Mouse (Mus musculus) heart, postnatal 10 days (tissue): ENCODE results near the gene Nif3l1. TPM values are rescaled to one million over a fixed set of nuclear protein-coding genes. Genes with fewer than 3 reads are reported as not detected.

Source experiments
- DNase-seq, 2 experiments: peaks; one replicate each; pipeline ENCODE4 v3.0.0; 2021
- intact Hi-C: fragments of 180-260 bp; cut with DNase I; formaldehyde crosslinking; loops from one replicate; pipeline ENCODE4 v1.15.1; 2025
- total RNA-seq, 2 experiments: library from RNA; stranded (reverse); gene quantifications; 2 replicates each; pipeline ENCODE4 v1.2.3; 2021

Nif3l1 gene
- 10 to 100 TPM; 15.1 to 15.8 TPM for total RNA-seq

- peak; percentile 91 to 92 for DNase-seq
- intact Hi-C loops, result no loop called here
Measured at GRCm38 (mm10) chr1:58445143-58445722, at the start of gene Nif3l1, which contains the start of gene Ppil3. Gene Nif3l1 (plus strand): TSS chr1:58445151. Gene Ppil3 (minus strand): TSS chr1:58445486.

- intact Hi-C loops, result loop anchor here (10.0 kb wide), 1 partner anchor 91 kb away; no protein-coding TSS in a partner anchor
- DNase-seq, result no peak
Measured at GRCm38 (mm10) chr1:58395341-58395740, 49.6 kb upstream of the Nif3l1 start.

- intact Hi-C loops, result loop anchor here (10.0 kb wide), 1 partner anchor 91 kb away; no protein-coding TSS in a partner anchor
- no peak for DNase-seq
Measured at GRCm38 (mm10) chr1:58396179-58396578, 48.8 kb upstream of the Nif3l1 start.

- DNase-seq, result no peak
- intact Hi-C loops, result loop anchor here (2.0 to 10.0 kb wide), 2 partner anchors 15 to 93 kb away; no protein-coding TSS in a partner anchor
Measured at GRCm38 (mm10) chr1:58397731-58398130, 47.2 kb upstream of the Nif3l1 start.

- intact Hi-C loops, result no loop called here
- no peak for DNase-seq
Measured at GRCm38 (mm10) chr1:58401396-58401795, 43.6 kb upstream of the Nif3l1 start.

- no peak for DNase-seq
- intact Hi-C loops, result no loop called here
Measured at GRCm38 (mm10) chr1:58403745-58404144, 41.2 kb upstream of the Nif3l1 start.

- intact Hi-C loops, result no loop called here
Measured at GRCm38 (mm10) chr1:58407321-58407720, 37.6 kb upstream of the Nif3l1 start.

GRCm38 (mm10) chr1:58408141-58408540 lies 36.8 kb upstream of the Nif3l1 start:
- intact Hi-C loops, result no loop called here
- no peak for DNase-seq

More at GRCm38 (mm10) chr1:58407321-58407720, 37.6 kb upstream of the Nif3l1 start:
- DNase-seq, result no peak

GRCm38 (mm10) chr1:58409553-58410197 lies 35.3 kb upstream of the Nif3l1 start:
- no peak for DNase-seq
- intact Hi-C loops, result no loop called here

- no peak for DNase-seq
- intact Hi-C loops, result no loop called here
Measured at GRCm38 (mm10) chr1:58410198-58410588, 34.8 kb upstream of the Nif3l1 start.

GRCm38 (mm10) chr1:58410776-58411175 lies 34.2 kb upstream of the Nif3l1 start:
- intact Hi-C loops, result no loop called here
- DNase-seq, result no peak

GRCm38 (mm10) chr1:58415442-58415841 lies 29.5 kb upstream of the Nif3l1 start:
- DNase-seq, result no peak
- intact Hi-C loops, result no loop called here

GRCm38 (mm10) chr1:58416048-58416447 lies 28.9 kb upstream of the Nif3l1 start:
- no peak for DNase-seq
- intact Hi-C loops, result no loop called here

- intact Hi-C loops, result no loop called here
- no peak for DNase-seq
Measured at GRCm38 (mm10) chr1:58420032-58420431, 24.9 kb upstream of the Nif3l1 start.

GRCm38 (mm10) chr1:58420961-58421360 lies 24.0 kb upstream of the Nif3l1 start:
- DNase-seq, result no peak
- intact Hi-C loops, result no loop called here

GRCm38 (mm10) chr1:58422879-58423278 lies 22.1 kb upstream of the Nif3l1 start:
- intact Hi-C loops, result no loop called here
- peak; percentile 58 to 65 for DNase-seq

GRCm38 (mm10) chr1:58423371-58424248 lies 21.3 kb upstream of the Nif3l1 start, which contains the start of gene Clk1:
Gene Clk1 (minus strand): TSS chr1:58424066.
- DNase-seq, result peak; percentile 100
- intact Hi-C loops, result no loop called here

GRCm38 (mm10) chr1:58424551-58424950 lies 20.4 kb upstream of the Nif3l1 start:
- intact Hi-C loops, result no loop called here
- DNase-seq, result no peak

GRCm38 (mm10) chr1:58444691-58445090 lies 260 bp upstream of the Nif3l1 start:
- intact Hi-C loops, result no loop called here
- no peak for DNase-seq

GRCm38 (mm10) chr1:58445861-58446260 lies 910 bp downstream of the Nif3l1 start:
- DNase-seq, result no peak
- intact Hi-C loops, result no loop called here

GRCm38 (mm10) chr1:58447766-58448165 lies 2.8 kb downstream of the Nif3l1 start:
- DNase-seq, result no peak
- intact Hi-C loops, result no loop called here
